Mouse (Mus musculus) limb, embryonic 11.5 days (tissue): ENCODE measurements around the gene Nectin1. TPM values are rescaled to one million over a fixed set of nuclear protein-coding genes. Genes with fewer than 3 reads are reported as not detected.

Source experiments
- ATAC-seq: fragments of 200-750 bp; cut with Nextera tagmentation; 2 replicates; pipeline ENCODE4 v1.8.0; 2017; ENCODE audit warnings: low read depth; ENCODE audit not compliant: insufficient number of reproducible peaks, low FRiP score, low TSS enrichment
- DNase-seq: peaks from one replicate; pipeline ENCODE4 v3.0.0-alpha.2; 2015; ENCODE audit warnings: low spot score
- H3K27ac ChIP-seq: fragments of 300-500 bp; sonication (generic); replicated peaks from 2 replicates; pipeline ENCODE4 v1.5.1; 2014; ENCODE audit warnings: low read depth, mild to moderate bottlenecking, low read length
- H3K27me3 ChIP-seq: fragments of 300-500 bp; sonication (generic); 2 replicates; pipeline ENCODE4 v1.6.1; 2014; ENCODE audit warnings: mild to moderate bottlenecking, low read length, mixed read lengths; ENCODE audit not compliant: control insufficient read depth, insufficient read depth
- H3K36me3 ChIP-seq: fragments of 300-500 bp; sonication (generic); 2 replicates; pipeline ENCODE4 v1.6.1; 2014; ENCODE audit warnings: mild to moderate bottlenecking, low read length, moderate library complexity, mixed read lengths; ENCODE audit not compliant: control insufficient read depth, insufficient read depth
- H3K4me1 ChIP-seq: fragments of 300-500 bp; sonication (generic); 2 replicates; pipeline ENCODE4 v1.6.1; 2014; ENCODE audit warnings: low read length, mixed read lengths; ENCODE audit not compliant: control insufficient read depth, insufficient read depth
- H3K4me2 ChIP-seq: fragments of 300-500 bp; sonication (generic); 2 replicates; pipeline ENCODE4 v1.6.1; 2014; ENCODE audit warnings: low read depth, mild to moderate bottlenecking, moderate library complexity; ENCODE audit not compliant: severe bottlenecking
- H3K4me3 ChIP-seq: fragments of 300-500 bp; sonication (generic); 2 replicates; pipeline ENCODE4 v1.5.1; 2014; ENCODE audit warnings: low read depth, low read length
- H3K9ac ChIP-seq: fragments of 300-500 bp; sonication (generic); 2 replicates; pipeline ENCODE4 v1.6.1; 2014; ENCODE audit warnings: mild to moderate bottlenecking, low read length
- H3K9me3 ChIP-seq: fragments of 300-500 bp; sonication (generic); 2 replicates; pipeline ENCODE4 v1.6.1; 2016; ENCODE audit warnings: low read length; ENCODE audit not compliant: control insufficient read depth
- WGBS: fragments of 180-500 bp; shearing (Covaris S2); extraction: QIAGEN DNeasy Blood & Tissue Kit; methylation state at CpG from one replicate; pipeline ENCODE4 v1.1.7; 2014; 5-methylcytosine and 5-hydroxymethylcytosine counted together
- polyA plus RNA-seq: library from polyadenylated mRNA; unstranded; fragments of >200 nt; fragmentation: Nextera tagmentation; extraction: Ambion mirVana; gene quantifications from 2 replicates; pipeline ENCODE4 v1.2.1, GENCODE M21; 2014

Nectin1 gene
- polyA plus RNA-seq, 1 experiment from 2014 or later = 4.7 TPM

DNA sequence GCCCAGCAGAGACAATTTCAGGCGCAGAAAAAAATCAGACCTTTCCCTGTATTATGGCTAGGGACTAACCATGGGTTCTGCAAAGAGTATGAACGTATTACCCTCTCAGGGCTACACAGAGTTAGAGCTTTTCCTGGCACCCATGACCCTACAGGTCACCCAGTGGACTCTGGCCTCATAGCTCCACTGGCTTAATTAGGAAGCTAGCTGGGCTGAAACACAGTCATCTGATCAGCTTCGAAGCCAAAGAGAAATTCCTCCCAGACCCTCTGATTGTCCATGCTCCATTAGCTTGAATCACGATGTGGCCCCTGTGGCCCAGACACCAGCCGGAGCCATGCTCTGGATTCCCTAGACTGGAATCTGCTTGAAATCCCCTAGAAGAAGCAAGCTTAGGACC, 10.3 kb downstream of the Nectin1 start:
- Histone ChIP-seq H3K9me3 (no peaks in the 10 kb centered on the region), H3K4me2 (no peak overlapping the region), H3K27ac (no peak overlapping the region), H3K4me1 (peaks cover 11% of the 10 kb centered on the region), H3K36me3 (no peaks in the 10 kb centered on the region), H3K9ac (no peak overlapping the region), H3K4me3 (no peak overlapping the region), H3K27me3 (no peaks in the 10 kb centered on the region)
- DNase-seq (no peak), ATAC-seq (no peak)
- 67% methylated on average over 5 of the region's 5 CpGs for WGBS

GRCm38 (mm10) chr9:43754768-43755197, 11.0 kb downstream of the Nectin1 start:
- no peaks in the 10 kb centered on the region for H3K27me3 ChIP-seq
- no peak for DNase-seq
- H3K9me3 ChIP-seq = no peaks in the 10 kb centered on the region
- no peak overlapping the region for H3K4me2 ChIP-seq
- no peaks in the 10 kb centered on the region for H3K36me3 ChIP-seq
- peaks cover 11% of the 10 kb centered on the region for H3K4me1 ChIP-seq
- H3K9ac ChIP-seq = no peak overlapping the region
- H3K27ac ChIP-seq = no peak overlapping the region
- 24% methylated on average over 9 of the region's 9 CpGs for WGBS
- ATAC-seq = no peak
- no peak overlapping the region for H3K4me3 ChIP-seq

DNA sequence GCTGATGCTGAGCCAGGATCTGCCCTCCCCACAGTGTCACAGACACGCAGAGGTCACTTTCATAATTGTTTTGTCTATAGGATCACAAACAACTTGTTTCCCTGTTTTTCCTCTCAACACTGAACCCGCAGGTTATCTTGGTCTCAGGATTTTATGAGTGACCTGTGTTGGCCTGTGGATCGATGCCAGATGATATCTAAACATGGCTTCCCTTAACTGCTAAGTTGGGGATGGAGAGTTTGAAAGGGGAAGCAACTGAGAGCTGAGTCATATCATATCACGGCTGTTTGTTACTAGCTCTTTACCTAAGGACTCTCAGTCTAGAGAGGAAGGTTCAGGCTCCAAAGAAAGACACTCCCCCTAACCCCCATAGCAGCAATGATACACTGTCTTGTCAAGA, 11.7 kb downstream of the Nectin1 start:
- no peaks in the 10 kb centered on the region for H3K36me3 ChIP-seq
- H3K27me3 ChIP-seq = no peaks in the 10 kb centered on the region
- H3K4me2 ChIP-seq = no peak overlapping the region
- H3K4me3 ChIP-seq = no peak overlapping the region
- no peaks in the 10 kb centered on the region for H3K9me3 ChIP-seq
- H3K9ac ChIP-seq = no peak overlapping the region
- WGBS = 69% methylated on average over 4 of the region's 4 CpGs
- ATAC-seq (no peak), DNase-seq (no peak)
- H3K4me1 ChIP-seq = peaks cover 11% of the 10 kb centered on the region
- H3K27ac ChIP-seq = no peak overlapping the region

GRCm38 (mm10) chr9:43755928-43756327, 12.1 kb downstream of the Nectin1 start:
- no peaks in the 10 kb centered on the region for H3K36me3 ChIP-seq
- H3K4me3 ChIP-seq = no peak overlapping the region
- no peak for DNase-seq
- H3K9ac ChIP-seq = no peak overlapping the region
- H3K4me1 ChIP-seq = peaks cover 8% of the 10 kb centered on the region
- no peaks in the 10 kb centered on the region for H3K9me3 ChIP-seq
- no peaks in the 10 kb centered on the region for H3K27me3 ChIP-seq
- 71% methylated on average over 2 of the region's 2 CpGs for WGBS
- no peak for ATAC-seq
- no peak overlapping the region for H3K4me2 ChIP-seq
- no peak overlapping the region for H3K27ac ChIP-seq

DNA sequence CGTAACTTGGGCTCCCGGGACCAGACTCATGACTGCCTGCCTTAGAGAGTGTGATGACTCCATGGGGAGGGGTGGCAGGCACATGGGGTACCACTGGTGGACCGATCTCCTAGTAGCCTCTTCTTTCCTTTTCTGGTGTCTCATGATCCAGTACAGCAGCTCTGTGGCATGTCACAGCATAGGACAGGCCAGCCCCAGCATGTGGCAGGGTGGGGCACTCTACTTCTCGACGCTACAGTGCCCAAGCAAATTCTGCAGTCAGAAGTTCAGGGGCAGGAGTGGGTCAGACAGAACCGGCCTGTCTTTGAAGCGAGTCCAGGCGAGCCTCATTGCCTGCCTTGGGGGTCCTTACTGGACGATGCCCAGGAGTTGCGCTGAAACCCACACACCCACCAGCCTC, 13.4 kb downstream of the Nectin1 start:
- Histone ChIP-seq H3K4me2 (no peak overlapping the region), H3K27ac (no peak overlapping the region), H3K4me1 (peaks cover 8% of the 10 kb centered on the region; the same call in 1 of the 2 replicates), H3K36me3 (no peaks in the 10 kb centered on the region), H3K9me3 (no peaks in the 10 kb centered on the region), H3K4me3 (no peak overlapping the region), H3K9ac (no peak overlapping the region), H3K27me3 (no peaks in the 10 kb centered on the region)
- ATAC-seq (no peak; the same call in 1 of the 2 replicates), DNase-seq (no peak)
- 64% methylated on average over 10 of the region's 10 CpGs for WGBS

DNA sequence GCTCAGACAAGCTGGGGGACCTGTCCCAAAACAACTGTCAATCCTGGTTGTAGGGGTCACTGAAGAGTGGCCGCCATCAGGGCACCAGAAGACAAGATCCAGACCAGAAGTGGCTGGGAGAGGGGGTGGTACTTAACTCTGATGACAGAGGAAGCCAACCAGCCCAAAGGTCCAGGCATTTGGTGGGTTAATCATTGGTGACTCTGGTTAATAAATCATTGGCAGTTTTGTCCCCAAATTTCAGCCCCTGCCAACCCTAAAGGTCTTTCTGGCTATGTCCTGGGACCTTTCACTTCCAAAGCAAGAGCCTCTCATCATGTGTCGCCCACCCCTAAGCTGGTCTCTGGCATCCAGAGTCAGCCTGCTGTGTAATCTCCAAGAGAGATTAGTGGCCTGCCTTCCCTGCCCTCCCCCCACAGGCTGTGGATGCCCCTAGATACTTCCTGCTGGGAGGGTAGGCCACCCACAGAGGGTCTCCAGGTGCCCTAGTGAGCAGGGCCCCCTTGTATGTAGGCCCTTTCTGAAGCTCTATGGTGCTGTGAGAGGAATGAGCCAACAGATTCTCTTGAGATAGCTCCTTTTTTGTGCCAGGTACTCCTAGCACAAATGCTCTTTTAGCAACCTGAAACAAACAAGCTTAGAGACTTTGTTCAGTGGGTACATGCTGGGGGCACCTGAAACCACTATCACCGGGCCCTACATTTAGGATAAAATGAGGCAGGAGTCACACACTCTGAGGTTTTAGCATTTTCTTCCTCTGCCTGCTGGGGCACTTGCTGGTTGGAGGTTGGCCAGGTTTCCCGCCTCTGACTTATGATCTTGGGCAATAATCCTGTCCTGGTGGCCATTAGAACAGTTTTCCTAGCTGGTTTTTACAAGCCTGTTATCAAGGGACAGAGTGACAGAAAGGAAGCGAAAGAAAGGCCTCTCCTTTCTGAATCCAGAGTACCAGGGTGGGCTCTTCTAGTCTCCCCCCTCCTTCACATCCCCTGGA, 14.5 kb downstream of the Nectin1 start:
- 40% methylated on average over 5 of the region's 5 CpGs for WGBS
- no peak for ATAC-seq

DNA sequence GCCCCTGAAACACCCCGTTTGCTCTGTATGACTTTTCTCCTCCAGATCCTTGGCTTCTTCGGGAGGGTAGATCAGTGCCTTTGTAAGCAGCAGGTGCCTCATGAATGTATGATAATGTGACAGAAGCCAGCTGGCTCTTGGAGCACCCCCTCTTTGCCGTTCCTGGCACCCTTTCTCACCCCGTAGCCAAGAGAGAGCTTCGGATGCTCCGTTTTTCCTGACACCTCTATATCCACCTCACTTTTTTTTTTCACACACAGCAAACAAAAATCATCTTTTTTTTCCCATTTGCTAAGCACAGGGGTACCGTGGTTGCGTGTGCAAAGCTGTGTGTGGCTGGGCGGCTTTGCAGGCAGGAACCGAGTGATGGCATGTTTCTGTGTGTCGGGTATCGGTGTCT, 16.3 kb downstream of the Nectin1 start:
- DNase-seq (no peak), ATAC-seq (no peak)
- H3K27ac ChIP-seq = no peak overlapping the region
- no peak overlapping the region for H3K4me3 ChIP-seq
- no peaks in the 10 kb centered on the region for H3K9me3 ChIP-seq
- peaks cover 8% of the 10 kb centered on the region; the same call in 1 of the 2 replicates for H3K4me1 ChIP-seq
- 88% methylated on average over 12 of the region's 12 CpGs for WGBS
- no peaks in the 10 kb centered on the region for H3K36me3 ChIP-seq
- H3K27me3 ChIP-seq = no peaks in the 10 kb centered on the region
- H3K9ac ChIP-seq = no peak overlapping the region
- no peak overlapping the region for H3K4me2 ChIP-seq

More for the DNA sequence above, 14.5 kb downstream of the Nectin1 start:
- Histone ChIP-seq H3K4me1 (peaks cover 8% of the 10 kb centered on the region; the same call in 1 of the 2 replicates), H3K4me3 (no peak overlapping the region), H3K27ac (no peak overlapping the region), H3K4me2 (no peak overlapping the region), H3K27me3 (no peaks in the 10 kb centered on the region), H3K36me3 (no peaks in the 10 kb centered on the region), H3K9me3 (no peaks in the 10 kb centered on the region), H3K9ac (no peak overlapping the region)
- DNase-seq = no peak

- ATAC-seq (no peak), DNase-seq (no peak)
- H3K4me1 ChIP-seq = peaks cover 8% of the 10 kb centered on the region; the same call in 1 of the 2 replicates
- no peak overlapping the region for H3K4me2 ChIP-seq
- WGBS = 66% methylated on average over 5 of the region's 5 CpGs
- no peaks in the 10 kb centered on the region for H3K9me3 ChIP-seq
- no peak overlapping the region for H3K27ac ChIP-seq
- H3K27me3 ChIP-seq = no peaks in the 10 kb centered on the region
- H3K4me3 ChIP-seq = no peak overlapping the region
- H3K36me3 ChIP-seq = no peaks in the 10 kb centered on the region
- H3K9ac ChIP-seq = no peak overlapping the region
Observed at GRCm38 (mm10) chr9:43761181-43761820, 17.5 kb downstream of the Nectin1 start.
